Mouse (Mus musculus) lung, postnatal 4 days (tissue): ENCODE results near the gene Hoxa10.
A peak's percentile ranks its signal among the peaks of the same experiment; 100 is the strongest.

Experiments used
- DNase-seq, 2 experiments: peaks; one replicate each; pipeline ENCODE4 v3.0.0; 2021

Gene Hoxa10

DNA sequence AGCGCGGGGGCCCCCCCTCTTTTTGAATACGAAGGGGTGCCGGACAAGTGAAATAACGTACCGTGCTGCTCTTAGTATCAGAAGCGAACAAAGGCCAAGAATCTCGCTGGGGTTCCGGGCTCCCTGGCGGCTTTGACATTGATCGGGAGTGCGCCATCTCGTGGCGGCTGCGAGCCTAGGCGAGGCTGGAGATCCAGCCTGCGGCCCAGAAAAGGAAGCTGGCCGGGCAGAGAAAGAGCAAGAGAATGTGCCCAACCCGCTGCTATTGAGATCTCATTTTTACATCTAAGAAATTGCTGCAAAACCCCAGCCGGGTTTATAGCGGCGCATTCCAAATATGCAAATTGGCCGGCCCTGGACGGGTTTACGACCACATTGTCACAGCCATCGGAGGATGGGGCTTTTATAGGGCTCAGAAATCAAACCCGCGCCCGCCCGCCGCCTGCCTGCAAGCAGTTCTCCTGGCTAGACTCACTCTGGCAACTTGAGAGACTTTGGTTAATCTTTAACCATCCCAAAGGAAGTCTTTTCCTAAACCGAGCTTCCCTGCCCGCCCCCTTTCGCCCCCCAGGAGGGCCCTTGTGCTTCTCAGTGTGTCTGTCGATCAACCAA lies at the start of gene Hoxa10:
TSS of gene Hoxa10 (minus strand) at position 466 of the 612 bp plus-strand sequence.
- DNase-seq, result peak; percentile 85 to 88

DNA sequence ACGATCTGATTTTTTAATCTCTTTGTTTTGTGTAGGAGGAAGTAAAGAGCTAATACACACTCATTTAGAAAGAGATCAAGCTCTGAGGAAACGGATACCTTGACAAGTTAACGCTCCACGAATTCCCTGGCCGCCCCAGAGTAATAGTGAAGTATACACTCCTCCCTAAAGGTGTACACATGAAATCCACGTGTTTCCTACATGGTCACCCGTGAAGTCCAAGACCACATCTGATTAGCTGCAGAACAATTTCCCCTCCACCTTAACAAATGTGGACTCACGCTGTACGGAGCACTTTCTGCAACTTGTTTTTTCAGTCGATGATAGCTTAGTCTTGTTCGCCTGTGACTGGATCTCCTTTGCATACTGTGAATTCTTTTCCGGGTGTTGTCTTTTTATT lies 49.5 kb upstream of the Hoxa10 start:
- DNase-seq, result no peak

GRCm38 (mm10) chr6:52283896-52284295 lies 43.2 kb upstream of the Hoxa10 start:
- no peak for DNase-seq

GRCm38 (mm10) chr6:52281084-52281483 lies 40.4 kb upstream of the Hoxa10 start:
- DNase-seq, result no peak

- no peak for DNase-seq
Observed at GRCm38 (mm10) chr6:52276920-52277319, 36.3 kb upstream of the Hoxa10 start.

- DNase-seq, result no peak
Observed at GRCm38 (mm10) chr6:52276382-52276781, 35.7 kb upstream of the Hoxa10 start.

GRCm38 (mm10) chr6:52275563-52276280 lies 35.1 kb upstream of the Hoxa10 start:
- no peak for DNase-seq

DNA sequence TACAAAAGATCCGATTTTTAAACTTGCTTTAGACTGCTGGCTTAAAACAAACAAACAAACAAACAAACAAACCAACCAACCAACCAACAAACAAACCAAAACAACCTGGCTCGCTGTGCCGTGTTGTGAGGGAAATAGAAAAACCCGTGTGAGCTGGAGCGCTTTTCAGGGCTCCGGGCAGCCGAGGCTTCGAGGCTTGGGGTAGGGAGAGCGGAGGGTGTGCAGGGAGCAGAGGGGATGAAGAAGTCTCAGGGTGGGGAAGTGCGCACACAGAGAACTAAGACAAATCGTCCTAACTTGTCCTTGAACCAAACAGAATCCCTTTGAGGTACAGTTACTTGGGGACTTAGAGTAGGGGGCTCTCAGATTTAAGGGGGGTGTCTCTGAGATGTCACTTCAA lies 33.9 kb upstream of the Hoxa10 start:
- DNase-seq, result no peak

DNA sequence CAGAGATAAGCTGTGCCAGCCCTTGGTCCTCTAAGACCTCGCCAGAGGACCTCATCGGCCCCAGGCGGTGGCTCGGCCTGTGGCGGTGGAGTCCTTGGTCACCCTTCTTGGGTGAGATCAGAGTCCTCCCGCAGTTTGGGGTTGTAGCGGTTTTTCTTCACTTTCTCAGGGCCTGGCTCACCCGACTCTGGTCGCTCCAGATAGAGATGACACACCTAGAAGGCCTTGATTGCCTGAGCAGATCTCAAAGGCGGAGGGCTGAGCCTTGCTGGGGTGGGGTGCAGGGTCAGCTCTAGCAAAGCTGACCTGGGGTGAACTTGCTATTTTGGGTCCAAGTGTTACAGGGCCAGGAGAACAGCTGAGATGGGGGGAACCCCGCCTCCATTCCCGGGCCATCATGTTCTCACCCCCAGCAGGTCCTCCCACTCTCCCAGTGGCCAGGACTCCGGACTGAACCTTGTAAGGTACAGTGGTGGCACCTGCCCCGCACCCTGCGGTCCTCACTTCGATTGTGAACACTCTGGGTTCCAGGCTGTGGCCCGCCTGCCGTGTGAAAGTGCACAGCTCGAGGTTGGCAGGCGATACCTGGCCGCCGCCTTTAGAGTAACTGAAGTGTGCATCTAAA lies 33.1 kb upstream of the Hoxa10 start:
- DNase-seq, result no peak

GRCm38 (mm10) chr6:52272766-52273655 lies 32.4 kb upstream of the Hoxa10 start:
- no peak for DNase-seq

- peak; percentile 37 to 71 for DNase-seq
Observed at GRCm38 (mm10) chr6:52270494-52271480, 30.1 kb upstream of the Hoxa10 start.

GRCm38 (mm10) chr6:52268756-52269155 lies 28.1 kb upstream of the Hoxa10 start:
- DNase-seq, result no peak

- no peak for DNase-seq
Observed at GRCm38 (mm10) chr6:52268341-52268740, 27.7 kb upstream of the Hoxa10 start.

DNA sequence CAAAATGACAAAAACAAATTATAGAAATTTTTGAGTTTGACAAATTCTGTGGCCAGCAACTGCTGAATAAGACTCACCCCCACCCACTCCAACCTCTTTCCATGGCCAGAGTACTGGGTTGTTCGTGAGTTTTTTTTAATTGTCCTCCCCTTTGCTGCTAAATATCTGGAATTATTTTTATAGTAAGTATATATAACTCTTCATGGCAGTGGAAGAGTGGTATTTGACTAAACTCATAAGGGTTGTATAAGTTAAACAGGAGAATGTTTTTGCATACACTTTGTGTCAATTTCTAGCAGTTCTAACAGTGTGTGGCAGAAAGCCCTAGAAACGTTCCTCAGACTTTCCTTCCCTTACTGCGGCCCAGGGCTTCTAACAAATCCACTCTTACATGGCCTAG lies 27.0 kb upstream of the Hoxa10 start:
- no peak for DNase-seq

- no peak for DNase-seq
Observed at GRCm38 (mm10) chr6:52267221-52267620, 26.6 kb upstream of the Hoxa10 start.

DNA sequence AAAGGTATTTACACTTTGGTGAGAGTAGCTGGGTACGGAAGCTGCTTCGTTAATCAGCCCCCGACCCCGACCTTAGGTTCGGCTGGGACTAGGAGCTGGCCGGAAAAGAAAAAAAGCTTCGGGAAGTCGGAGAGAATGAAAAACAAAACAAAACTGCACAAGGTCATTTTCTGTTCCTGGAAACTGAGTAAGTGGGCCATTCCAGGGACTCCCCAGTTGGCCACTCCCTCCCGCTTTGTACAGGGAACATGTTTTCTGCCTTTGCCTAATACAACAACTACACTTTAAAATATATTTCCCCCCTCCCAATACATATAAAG lies 26.0 kb upstream of the Hoxa10 start:
- no peak for DNase-seq

DNA sequence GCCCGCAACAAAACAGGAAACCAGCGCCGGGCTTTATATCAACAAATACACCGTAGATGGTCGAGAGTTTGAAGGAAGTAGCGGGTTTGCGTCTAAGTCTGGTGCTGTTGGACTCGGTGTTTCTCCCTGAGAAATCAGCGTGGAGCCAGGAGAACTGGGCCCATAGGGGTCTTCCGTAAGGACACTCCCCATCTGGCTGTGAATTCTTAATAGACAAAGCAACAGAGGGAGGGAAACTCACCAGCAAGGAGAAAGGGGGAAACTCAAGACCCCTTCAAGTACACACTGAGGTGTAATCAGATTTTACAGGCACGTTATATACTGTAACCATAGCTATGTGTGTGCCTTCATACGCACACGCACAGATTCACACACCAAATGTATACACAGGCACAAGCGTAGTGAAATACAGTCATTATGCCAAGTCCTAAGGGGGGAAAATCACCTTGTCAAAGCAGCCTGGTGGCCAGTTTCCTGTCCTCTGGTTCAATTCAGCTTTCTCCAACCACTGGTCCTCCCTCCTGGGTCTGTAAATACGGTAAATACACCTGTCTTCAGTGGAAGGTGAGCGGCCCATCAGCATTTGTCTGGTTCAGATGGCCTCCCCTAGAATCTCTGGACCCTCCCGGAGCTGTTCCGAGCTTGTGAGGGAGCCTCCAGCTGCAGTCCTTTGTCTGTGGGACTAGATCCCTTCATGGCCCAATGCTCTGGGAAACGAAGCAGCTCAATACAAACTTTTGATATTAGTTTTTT lies 25.4 kb upstream of the Hoxa10 start:
- no peak for DNase-seq

DNA sequence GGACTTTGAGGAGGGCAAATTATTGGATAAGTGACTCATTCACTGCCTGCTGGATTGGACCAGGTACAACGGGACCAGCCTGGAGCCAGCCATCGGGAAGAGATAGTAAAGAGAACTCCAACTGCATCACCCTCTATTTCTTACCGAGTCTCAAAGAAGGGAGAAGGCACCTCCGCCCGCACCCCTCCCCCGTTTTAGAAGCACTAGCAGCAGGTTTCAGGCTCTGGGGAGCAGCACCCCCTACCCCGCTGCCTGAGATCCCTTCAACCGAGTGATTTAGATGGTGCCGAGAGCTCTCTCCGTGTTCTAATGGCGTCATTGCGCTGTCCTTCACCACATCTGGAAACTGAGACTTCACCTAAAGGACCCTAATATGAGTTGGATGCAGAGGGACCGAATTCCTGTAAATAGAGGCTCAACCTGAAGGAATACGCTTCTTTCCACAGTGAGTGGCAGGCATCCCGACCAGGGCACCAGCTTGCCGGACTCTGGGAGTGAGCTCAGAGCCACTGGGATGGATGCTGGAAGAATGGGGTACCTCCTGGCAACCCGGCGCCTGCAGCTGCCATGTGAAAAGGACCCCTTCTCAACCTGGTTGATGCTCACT lies 24.8 kb upstream of the Hoxa10 start:
- DNase-seq, result peak in 1 of 2 experiments; percentile 11

- DNase-seq, result no peak
Observed at GRCm38 (mm10) chr6:52264106-52264790, 23.6 kb upstream of the Hoxa10 start.

DNA sequence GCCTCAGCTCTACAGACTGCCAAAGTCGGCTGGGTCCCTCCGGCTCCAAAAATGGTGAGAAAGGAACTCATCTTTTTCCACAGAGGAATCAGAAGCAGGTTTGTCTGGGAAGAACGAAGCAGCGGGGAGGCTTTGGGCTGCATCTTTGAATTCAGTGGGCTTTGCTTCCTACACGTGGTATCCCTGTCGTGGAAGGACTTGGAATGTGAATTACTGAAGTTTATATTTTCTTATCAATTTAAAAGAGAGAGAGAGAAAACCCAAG lies 22.6 kb upstream of the Hoxa10 start:
- no peak for DNase-seq
